Mouse (Mus musculus) retina, postnatal 1 day (tissue): ENCODE measurements at regions not wholly inside any gene's neighbourhood (a gene's known extent, or its start where the extent isn't known, plus 50 kb on each side); places are given as distances from the start of the nearest gene placed in this dataset.

Experiments
- DNase-seq: peaks from one replicate; pipeline ENCODE4 v3.0.0-alpha.2; 2012

GRCm38 (mm10) chr13:38751876-38752275 lies 93.0 kb upstream of the Eef1e1 start:
- DNase-seq, result no peak

- no peak for DNase-seq
Measured at GRCm38 (mm10) chr13:38740066-38740465, 81.2 kb upstream of the Eef1e1 start.

- no peak for DNase-seq
Measured at GRCm38 (mm10) chr13:38736361-38737035, 77.6 kb upstream of the Eef1e1 start.

GRCm38 (mm10) chr13:38735294-38735693 lies 76.4 kb upstream of the Eef1e1 start:
- no peak for DNase-seq

GRCm38 (mm10) chr13:38733246-38733645 lies 74.4 kb upstream of the Eef1e1 start:
- no peak for DNase-seq

GRCm38 (mm10) chr13:38725452-38725851 lies 66.6 kb upstream of the Eef1e1 start:
- no peak for DNase-seq

- no peak for DNase-seq
Measured at GRCm38 (mm10) chr13:38721166-38721565, 62.3 kb upstream of the Eef1e1 start.

GRCm38 (mm10) chr13:38714838-38715237 lies 56.0 kb upstream of the Eef1e1 start:
- no peak for DNase-seq
